Mouse (Mus musculus) right cerebral cortex, adult 2 months (tissue): ENCODE results near the gene Nudt15.
"Not testable (repeated sequence)": the region's sequence is repeated elsewhere in the genome, so short reads cannot be mapped to it uniquely, and the experiment has no call there.

Experiments
- DNase-seq, 2 experiments: peaks; one replicate each; pipeline ENCODE4 v3.0.0; 2021 to 2022; ENCODE audit warnings: low spot score in 2 of 2

Nudt15 gene

DNA sequence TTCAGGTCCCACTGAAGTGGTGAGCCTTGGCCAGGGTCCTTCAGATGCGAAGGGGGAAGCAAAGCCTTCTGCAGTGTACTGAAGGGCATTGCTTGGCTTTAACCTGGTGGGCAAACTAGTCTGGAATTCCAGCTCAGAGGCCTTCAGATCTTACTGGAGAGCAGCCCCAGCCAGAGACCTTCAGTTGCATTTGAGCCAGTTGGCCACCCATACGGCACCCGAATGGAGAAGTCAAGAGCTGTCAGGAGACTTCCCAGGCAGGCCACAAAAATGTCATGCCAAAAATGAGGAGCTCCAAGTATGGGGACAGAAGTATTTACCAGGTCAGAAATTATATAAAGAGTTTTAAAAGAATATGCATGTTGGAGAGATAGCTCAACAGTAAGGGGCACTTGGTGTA lies at the start of gene Nudt15:
Nudt15 (minus strand) TSS at position 192 of the 400 bp plus-strand sequence.
- DNase-seq = no peak

DNA sequence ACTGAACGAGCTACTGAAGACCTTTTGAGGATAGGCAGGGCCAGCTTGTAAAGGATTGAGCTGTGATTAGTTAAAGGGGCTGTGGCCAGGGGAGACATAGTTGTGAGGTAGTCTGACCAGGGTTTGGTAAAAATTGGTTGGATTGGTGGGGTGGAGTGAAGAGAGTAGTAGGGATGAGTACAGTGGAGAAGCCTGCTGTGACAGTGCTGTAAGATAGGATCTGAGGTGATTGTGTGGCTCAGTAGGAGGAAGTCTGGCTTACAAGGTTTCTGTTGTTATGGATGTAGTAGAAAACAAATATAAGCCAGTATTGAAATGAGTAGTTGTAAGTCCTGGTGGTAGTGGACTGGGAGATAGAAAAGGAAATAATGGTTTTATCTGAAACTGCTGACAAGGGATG lies 44.1 kb upstream of the Nudt15 start:
- no peak for DNase-seq

DNA sequence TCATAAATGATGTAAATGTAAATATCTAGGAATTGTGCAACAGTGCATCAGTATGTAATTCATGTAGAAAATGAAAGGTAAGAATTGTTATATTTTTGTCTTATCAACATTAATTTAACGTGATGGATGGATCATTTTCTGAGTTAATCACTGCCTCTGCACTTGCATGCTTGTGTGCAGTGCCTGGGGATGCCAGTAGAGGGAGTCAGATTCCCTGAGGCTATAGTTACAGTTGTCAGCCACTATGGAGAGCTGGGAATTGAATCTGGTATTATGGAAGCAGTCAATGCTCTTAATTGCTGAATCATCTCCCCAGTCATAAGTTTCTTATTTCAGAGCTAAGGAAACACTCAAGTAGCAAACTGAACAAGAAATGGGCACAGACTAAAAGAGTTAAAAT lies 40.0 kb upstream of the Nudt15 start:
- no peak for DNase-seq

DNA sequence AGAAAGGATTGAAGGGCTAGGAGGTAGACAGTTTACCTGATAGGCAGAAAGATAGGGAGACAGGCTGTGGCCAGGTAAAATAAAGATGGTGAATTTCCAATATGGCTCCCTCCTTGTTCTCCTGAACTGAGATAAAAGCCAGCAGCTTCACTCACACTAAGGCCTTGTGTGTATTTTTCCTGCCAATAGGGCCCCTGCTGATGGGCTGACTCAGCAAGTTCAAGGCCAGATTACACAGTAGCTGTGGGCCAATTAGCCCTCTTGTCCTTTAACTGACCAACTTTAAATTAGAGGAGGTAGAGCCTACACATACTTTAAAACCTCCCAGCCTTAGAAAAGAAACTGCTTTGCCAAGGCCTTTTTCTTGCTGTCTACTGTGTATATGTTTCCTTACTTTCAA lies 28.3 kb upstream of the Nudt15 start:
- DNase-seq = no peak

DNA sequence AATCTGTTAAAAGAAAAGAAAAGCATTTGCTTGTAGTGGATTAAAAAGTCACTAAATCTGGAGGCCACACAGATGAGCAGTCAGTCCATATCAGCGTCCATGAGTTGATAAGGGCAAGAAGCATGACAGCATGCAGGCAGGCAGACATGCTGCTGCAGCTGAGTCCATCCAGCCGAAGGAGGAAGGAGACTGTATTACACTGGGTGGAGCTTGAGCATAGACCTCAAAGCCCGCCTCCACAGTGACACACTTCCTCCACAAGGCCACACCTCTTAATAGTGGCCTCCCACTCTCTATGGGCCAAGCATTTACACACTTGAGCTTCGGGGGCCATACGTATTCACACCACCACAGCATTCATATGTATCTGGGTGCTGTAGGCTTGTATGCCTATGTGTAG lies 26.0 kb upstream of the Nudt15 start:
- no peak for DNase-seq

DNA sequence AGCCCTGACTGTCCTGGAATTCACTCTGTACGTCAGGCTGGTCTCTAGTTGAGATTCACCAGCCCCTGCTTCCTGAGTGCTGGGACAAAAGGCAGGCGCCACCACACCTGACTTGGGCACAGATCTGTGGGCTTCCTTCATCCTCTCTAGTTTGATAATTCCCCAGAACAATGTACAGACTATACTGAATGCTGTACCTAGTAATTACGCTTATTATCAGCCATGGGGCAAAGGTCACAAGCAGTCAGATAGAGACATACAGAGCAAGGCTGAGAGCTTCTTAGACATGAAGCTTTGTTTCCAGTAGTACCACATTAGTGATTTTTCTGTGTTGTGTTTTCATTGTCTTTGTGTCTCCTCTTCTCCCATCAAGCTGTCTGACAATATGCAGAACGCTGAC lies 23.1 kb upstream of the Nudt15 start:
- DNase-seq = no peak

DNA sequence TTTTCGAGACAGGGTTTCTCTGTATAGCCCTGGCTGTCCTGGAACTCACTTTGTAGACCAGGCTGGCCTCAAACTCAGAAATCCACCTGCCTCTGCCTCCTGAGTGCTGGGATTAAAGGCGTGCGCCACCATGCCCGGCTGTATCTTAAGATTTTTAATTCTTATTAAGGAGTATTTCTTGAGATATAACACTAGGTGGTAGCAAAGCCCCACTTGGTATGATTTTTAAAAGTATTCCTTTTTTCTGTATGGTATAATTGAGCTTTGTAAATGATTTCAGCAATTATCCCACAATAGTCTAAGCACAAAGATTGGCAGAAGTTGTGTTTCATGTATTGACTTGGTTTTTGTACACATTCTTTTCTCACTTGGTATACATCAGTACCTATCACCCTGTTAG lies 21.8 kb upstream of the Nudt15 start:
- not testable (repeated sequence) for DNase-seq

DNA sequence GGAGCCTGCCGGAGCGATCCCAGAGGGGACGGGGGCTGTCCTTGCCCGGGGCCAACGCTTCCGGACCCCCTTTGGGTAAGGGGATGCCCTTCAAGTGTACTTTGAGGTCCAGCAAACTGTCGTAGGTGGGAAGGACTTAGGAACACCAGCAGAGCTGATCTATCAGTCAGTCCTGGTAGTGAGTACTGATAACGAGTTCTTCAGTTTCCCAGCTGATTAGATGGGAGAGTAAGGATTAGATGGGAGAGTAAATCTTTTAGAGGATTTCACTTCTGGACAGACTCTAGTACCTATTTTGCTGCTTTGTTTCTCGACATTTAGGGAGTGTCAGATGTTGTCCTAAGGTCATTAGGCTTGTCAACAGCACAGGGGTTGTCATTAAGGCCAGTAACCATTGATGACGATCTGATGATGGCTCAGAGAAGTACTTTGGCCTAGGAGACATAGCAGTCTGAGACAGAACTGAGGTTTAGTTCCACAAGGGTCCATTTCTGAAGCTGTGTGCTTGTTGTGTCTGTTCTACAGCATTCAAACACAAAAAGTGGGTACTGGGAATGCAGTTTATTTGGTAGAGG lies 5.2 kb upstream of the Nudt15 start:
- DNase-seq = no peak

DNA sequence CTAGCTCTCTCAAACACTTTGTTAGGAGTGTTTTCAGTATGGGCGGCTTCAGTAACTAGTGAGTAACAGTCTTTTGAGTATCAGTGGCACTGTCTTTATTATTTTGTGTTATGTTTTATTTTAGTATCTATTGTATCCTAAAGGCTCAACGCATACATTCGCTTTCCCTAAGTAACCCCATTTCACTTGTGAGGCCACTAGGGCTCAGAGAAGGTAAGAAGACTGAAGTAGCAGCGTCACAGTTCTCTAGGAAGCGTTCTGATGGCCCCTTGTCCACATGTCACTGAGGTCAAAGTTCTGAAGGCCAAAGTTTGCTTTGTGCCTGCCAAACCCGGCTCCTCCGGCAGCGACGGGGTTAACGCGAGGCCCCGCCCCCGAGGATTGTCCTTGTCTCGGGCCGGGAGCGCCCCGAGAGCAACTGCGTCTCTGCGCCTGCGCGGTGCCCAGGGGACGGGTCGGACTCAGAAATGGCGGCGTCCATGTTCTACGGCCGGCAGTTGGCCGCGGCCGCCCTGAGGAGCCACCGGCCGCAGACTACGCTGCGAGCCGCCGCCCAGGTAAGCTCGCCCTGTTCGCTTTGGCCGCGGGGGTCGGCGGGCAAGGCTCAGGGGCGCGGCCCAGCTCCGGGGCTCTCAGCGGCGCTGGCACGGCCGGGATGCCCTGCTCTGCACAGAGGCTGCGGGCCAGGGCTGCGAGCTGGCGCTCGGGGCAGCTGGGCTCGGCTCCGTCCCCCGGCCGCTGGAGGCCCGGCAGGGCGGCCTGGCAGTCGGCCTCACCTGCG lies 4.5 kb upstream of the Nudt15 start:
- peak; percentile 94 to 95 for DNase-seq

DNA sequence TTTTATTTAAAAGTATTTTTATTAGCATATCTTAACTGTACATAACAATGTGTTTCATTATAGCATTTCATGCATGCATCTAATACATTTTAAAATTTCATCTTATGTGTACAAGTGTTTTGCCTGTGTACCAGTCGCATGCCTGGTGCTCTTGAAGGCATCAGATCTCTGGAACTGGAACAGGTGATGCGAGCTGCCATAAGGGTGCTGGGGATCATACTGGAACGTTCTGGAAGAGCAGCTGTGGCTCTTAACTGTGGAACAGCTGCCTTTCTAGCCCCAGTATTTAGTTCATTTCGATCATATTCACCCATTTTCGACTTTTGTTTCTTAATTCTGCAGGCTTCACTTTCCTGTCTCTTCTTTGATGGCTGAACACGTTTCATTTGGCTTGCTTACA lies 3.1 kb upstream of the Nudt15 start:
- DNase-seq = no peak

DNA sequence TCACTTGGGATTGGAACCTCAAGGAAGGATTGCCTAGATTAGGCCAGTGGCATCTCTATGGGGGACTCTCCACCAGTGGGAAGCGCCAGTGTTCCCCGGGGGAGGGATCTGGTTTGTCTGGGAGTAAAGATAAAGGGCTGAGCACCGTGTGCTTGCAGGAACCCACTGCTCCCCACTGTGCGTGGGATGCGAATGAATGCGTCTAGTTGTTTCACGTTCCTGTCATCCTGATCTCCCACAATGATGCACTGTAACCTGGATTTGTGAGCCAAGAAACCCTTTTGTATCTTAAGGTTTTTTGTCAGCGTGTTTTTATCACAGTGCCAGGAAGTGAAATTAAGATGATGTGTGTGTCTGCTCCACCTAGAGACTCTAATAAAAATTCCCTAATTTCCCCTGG lies 2.7 kb upstream of the Nudt15 start:
- peak in 1 of 2 experiments; percentile 7 for DNase-seq

DNA sequence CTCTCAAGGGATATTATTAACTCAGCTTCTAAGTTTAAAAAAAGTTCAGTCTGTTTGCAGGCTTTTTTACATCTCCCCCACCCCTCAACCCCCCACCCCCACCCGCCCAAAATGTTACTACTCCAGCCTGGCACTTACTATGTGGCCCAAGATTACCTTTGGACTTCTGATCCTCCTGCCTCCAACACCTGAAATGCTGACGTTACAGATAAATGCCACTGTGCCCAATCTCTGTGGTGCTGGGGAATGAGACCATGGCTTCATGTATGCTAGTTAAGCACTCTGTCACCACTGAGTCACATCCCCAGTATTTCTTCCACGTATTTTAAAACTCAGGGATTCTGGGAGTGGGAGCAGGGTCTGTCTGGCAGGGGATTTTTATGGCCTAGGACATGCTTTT lies 2.2 kb upstream of the Nudt15 start:
- DNase-seq = no peak

DNA sequence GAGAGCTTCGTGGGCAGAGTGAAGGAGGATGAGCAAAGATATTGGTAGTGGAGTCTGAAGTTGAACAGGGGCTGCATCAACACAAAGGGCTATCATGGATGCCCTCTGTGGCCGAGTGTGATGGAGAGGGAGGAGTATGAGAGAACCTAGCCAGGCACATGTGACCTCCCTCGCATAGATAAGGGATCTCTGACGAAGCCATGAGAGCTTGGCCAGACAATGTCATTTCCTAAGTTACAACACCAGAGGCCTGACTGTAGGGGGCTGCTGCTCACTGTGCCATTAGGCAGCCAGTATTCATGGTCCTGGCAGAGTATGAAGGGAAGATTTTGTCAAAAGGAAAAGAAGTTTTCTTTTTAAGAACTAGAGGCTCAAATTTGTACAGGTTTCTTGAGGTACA lies 1.0 kb downstream of the Nudt15 start:
- DNase-seq = no peak

DNA sequence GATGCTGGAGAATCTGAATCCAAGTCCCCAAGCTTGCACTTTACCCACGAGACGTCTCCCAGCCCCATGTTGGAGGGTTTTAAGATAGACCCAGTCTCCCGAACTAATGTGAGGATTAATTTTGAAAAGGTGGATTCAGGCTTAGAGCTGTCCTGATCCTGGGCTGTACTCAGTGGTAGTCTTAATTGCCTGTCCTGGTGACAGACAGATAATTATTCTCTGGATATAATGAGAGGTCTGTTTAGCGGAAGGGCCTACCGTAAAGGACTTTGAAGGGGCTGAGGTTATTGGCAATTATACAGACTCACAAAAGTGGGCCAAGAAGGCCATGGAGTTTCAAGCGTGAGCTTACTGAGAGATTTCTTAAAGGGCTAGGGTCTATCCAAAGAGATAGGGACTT lies 4.3 kb downstream of the Nudt15 start:
- no peak for DNase-seq

DNA sequence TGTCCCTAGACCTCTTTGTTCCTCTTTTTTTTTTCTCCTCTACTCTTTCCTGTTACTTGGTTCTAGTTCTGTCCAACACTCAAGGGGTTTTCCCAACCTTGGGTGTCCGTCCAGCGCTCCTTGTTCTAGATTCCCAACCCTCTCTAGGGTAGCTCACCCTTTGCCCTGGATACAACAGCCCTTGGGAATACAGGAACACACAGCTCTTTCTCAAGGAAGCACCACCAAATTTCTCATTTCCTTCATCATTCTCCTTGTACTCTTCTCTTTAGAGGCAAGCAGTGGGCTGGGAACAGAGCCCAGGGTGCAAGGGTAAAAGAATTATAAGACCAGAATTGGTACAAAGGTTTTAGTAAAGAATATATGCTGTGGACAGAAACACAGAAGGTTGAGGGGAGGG lies 12.4 kb downstream of the Nudt15 start:
- DNase-seq = no peak

DNA sequence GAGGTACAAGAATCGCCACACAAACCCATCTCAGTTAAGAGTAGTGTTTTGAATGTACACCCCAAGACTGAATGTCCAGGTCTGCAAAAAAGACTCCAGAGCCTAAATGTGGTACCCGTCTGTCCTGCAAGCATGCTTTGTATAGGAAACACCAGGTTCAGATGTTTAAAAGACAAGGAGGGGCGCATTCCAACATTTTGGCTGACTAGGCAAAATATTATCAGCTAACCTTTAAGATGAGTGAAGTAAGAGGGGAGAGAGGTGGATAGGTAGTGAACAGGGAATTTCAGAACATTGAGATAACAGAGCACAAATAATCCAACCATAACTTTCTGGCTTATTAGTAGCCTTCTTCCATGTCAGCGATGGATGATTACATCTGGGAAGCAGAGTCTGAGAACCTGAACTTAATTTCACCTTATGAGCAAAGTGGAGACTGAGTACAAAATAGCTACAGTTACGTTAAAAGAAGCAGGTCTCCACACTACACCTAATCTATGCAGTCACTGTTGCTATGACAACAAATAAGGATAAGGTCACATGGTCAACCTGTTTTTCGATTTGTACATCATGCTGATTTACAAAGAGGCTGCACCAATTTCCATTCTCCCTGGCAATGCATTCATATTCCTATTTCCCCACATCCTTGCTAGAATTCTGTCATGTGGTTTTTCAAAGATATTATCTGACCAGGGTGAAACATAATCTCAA lies 14.1 kb downstream of the Nudt15 start:
- no peak for DNase-seq

DNA sequence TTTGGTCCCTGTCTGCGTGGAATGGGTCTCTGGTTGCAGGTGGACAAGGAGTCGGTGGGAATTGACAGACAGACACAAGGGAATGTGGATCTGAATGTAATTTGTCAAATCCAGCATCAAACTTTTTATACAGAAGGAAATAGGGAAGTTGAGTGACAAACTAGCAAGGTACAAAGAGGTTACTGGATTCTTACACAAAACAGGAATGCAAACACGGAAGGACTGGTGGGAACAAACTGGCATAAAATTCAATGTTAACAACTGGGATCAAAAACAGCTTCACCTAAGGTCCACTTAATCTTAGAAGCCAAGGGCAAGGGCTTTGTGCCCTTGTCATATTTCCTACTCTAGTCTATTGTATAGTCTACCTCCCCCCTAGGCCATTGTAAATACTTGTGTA lies 19.4 kb downstream of the Nudt15 start:
- not testable (repeated sequence) for DNase-seq

DNA sequence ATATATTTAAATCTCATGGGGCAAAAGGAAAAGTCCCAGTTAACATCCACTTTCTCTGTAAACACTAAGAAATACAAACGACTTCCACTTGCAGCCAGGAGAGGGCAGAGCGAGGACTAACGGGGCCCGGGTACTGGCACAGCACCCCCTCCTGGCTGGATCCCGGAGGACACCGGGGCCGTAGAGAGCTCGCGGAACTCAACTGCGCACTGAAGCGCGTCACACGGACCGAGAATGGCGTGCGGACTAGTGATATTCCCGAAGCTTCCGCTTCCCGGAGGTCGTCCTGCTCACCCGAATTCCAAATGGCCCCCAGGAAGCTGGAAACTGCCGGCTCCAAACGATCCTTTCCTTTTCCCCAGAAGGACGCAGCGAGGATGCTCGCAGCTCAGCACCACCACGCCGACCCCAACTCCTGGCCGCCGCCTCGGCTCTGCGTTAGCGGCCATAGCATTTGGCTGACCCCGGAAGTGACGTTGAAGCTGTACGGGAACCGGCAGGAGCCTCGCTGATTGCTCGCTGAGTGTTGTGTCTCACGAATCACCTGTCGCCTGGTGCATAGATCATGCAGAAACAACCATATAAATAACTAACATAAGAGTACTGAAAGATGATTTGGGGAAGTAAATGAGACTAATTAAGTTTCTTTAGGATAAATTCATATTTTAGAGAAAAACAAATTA lies 23.1 kb downstream of the Nudt15 start, which contains the start of gene Sucla2:
Sucla2 (plus strand) TSS at position 554 of the 683 bp plus-strand sequence.
- DNase-seq = peak; percentile 97 to 98

DNA sequence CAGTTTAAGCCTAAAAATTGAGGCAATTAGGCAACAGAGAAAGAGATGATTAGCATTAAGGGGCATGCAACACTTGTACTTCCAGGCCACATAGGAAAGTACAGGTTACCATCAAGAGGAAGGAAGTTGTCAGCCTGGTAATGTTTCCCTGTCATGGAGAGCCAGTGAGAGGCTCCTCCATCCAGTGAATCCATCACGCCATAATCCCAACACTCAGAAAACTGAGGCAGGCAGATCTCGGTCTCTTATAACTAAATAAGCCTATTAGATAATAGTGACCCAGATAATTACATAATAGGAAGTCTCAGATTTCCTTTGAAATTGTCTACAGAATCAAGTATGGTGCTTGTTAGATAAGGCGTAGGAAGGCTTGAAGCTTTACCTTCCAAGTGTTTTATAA lies 23.9 kb downstream of the Nudt15 start:
- DNase-seq = no peak

DNA sequence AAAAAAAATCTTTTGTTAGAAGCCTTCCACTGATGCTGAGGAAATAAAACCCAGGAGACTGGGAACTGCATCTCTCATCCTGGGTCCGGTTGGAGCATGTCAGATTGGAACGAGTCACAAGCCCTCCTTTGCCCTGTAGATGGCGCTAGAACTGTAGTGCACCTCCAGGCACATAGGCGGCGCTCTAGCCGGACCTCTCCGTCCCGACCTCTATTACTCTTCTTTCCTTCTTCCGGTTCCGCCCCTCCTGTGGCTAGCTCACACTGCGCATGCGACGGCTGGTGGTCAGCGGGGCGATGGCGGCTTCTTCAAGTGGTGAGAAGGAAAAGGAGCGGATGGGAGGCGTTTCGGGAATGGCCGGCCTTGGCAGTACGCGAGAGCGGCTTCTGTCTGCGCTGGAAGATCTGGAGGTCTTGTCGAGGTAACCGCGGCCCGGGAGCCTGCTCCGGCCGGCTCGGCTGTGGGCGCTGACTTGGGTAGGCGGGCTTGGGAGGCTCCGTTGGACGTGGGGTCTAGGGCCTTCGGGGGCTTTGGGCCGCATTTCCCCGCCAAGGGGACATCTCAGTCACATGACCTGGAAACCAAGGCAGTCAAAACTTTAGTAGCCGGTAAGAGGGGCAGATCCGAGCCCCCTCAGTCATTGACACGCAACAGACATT lies 38.1 kb downstream of the Nudt15 start, which contains the start of gene Med4:
Med4 (plus strand) TSS at position 261 of the 659 bp plus-strand sequence.
- DNase-seq = peak; percentile 95 to 98

DNA sequence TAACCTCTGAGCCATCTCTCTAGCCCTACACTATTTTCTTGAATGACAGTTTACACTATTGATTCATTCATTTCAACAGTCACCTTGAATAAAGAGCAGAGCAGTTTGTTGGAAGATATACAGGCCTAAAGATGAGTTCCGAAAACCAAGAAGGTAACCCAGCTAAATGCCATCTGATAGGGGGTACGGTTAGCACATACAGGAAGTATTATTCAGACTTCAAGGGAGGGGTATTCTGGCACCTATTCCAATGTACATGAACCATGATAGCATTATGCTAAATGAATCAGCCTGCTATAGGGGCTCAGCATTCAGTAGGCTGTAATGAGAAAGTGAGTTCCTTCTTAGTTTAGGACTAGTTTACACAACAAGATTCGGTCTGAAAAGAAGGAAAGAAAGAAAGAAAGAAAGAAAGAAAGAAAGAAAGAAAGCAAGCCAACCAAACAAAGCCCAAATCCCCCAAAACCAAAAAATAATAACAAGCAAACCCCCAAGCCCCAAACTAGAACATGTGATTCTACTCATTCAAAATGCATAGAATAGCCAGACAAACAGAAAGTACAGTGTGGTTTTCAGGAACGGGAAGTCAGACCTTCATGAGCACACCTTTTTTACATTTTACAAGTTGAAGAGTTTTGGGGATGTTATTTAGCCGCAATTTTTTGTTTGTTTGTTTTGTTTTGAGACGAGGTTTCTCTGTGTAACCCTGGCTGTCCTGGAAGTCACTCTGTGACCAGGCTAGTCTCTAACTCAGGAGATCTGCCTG lies 39.2 kb downstream of the Nudt15 start:
- no peak for DNase-seq
